Mouse (Mus musculus) heart, postnatal 0 days (tissue): ENCODE data around the gene Immp2l. TPM values are rescaled to one million over a fixed set of nuclear protein-coding genes. Genes with fewer than 3 reads are reported as not detected.

Experiments used
- ATAC-seq: fragments of 200-750 bp; cut with Nextera tagmentation; 2 replicates; pipeline ENCODE4 v1.8.0; 2017; ENCODE audit warnings: low read depth, moderate number of reproducible peaks, moderate library complexity; ENCODE audit not compliant: insufficient read depth
- DNase-seq: peaks from one replicate; pipeline ENCODE4 v3.0.0-alpha.2; 2016; ENCODE audit warnings: low spot score
- H3K27ac ChIP-seq: fragments of 300-500 bp; sonication (generic); 2 replicates; pipeline ENCODE4 v1.5.1; 2014; ENCODE audit warnings: low read depth, mild to moderate bottlenecking
- H3K27me3 ChIP-seq: fragments of 300-500 bp; sonication (generic); 2 replicates; pipeline ENCODE4 v1.6.1; 2014; ENCODE audit warnings: low read length, mixed read lengths; ENCODE audit not compliant: control insufficient read depth, insufficient read depth
- H3K36me3 ChIP-seq: fragments of 300-500 bp; sonication (generic); replicated peaks from 2 replicates; pipeline ENCODE4 v1.6.1; 2014; ENCODE audit warnings: low read length, mixed read lengths; ENCODE audit not compliant: control insufficient read depth, insufficient read depth
- H3K4me1 ChIP-seq: fragments of 300-500 bp; sonication (generic); 2 replicates; pipeline ENCODE4 v1.6.1; 2014; ENCODE audit warnings: antibody characterized with exemption; ENCODE audit not compliant: control insufficient read depth, insufficient read depth
- H3K4me2 ChIP-seq: fragments of 300-500 bp; sonication (generic); 2 replicates; pipeline ENCODE4 v1.6.1; 2014; ENCODE audit warnings: low read depth, mild to moderate bottlenecking, low read length, moderate library complexity
- H3K4me3 ChIP-seq: fragments of 300-500 bp; sonication (generic); 2 replicates; pipeline ENCODE4 v1.5.1; 2014; ENCODE audit warnings: low read depth, low read length
- H3K9ac ChIP-seq: fragments of 300-500 bp; sonication (generic); replicated peaks from 2 replicates; pipeline ENCODE4 v1.6.1; 2014; ENCODE audit warnings: low read depth, low read length, mixed read lengths
- H3K9me3 ChIP-seq: fragments of 300-500 bp; sonication (generic); replicated peaks from 2 replicates; pipeline ENCODE4 v1.6.1; 2016; ENCODE audit warnings: low read length; ENCODE audit not compliant: control insufficient read depth
- CTCF ChIP-seq: IDR thresholded peaks from 2 replicates; pipeline ENCODE4 v1.5.1; 2016; ENCODE audit warnings: antibody characterized with exemption, control low read depth, low read depth
- EP300 ChIP-seq: IDR thresholded peaks from 2 replicates; pipeline ENCODE4 v1.6.1; 2016; ENCODE audit warnings: antibody characterized with exemption, low read depth
- WGBS: fragments of 180-500 bp; shearing (Covaris S2); extraction: QIAGEN DNeasy Blood & Tissue Kit; methylation state at CpG from one replicate; pipeline ENCODE4 v1.1.7; 2014; 5-methylcytosine and 5-hydroxymethylcytosine counted together
- polyA plus RNA-seq: library from polyadenylated mRNA; unstranded; fragments of >200 nt; fragmentation: Nextera tagmentation; extraction: Ambion mirVana; gene quantifications from 2 replicates; pipeline ENCODE4 v1.2.1, GENCODE M21; 2015
- total RNA-seq: library from RNA; depleted of rRNA; stranded (reverse); fragments of >200 nt; gene quantifications from 2 replicates; pipeline ENCODE4 v1.2.3, GENCODE M21; 2014; ENCODE audit warnings: low replicate concordance

Gene Immp2l
- total and polyA plus RNA-seq, 2 experiments from 2014 or later = 3.6 to 10.8 TPM

DNA sequence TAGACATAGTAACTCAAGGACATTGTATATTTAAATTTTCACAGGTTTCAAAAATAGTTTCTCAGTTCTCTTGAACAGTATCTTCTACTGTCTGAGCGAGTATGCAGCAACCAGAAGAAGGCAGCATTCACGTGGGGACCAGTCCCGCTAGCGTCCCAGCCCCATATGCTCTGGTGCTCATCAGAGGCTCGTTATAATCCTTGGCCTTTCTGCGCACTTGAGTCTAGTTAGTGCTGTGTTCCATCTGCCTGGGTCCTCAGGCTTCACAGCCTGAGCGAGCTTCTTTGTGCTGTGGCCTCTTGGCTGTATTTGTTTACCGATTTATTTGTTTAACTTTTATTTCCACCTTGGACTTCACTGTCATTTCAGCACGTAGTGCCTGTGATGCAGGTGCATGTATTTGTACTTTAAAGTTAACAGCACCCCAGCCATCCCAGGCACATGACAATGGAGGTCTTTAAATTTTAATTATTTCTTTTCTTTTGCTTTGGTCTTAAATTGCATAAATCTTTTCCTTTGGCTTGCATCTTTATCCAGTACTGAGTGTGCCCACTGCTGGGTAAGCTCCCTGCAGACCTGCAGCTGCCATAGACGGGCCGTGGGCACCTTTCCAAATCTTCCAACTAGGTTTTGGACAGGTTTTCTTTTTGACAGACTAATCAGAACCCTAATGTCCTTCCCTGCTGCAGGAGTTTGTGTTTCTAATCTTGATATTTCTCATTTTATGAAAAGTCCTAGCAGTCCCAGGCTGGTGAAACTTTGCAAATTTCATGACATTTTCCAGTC is 30.3 kb downstream of the Immp2l start:
- H3K4me2 ChIP-seq = no peak overlapping the region
- 75% methylated on average over 11 of the region's 11 CpGs for WGBS
- no peak overlapping the region for H3K4me3 ChIP-seq
- TF ChIP-seq CTCF (no peak), EP300 (no peak)
- no peaks in the 10 kb centered on the region for H3K36me3 ChIP-seq
- H3K9ac ChIP-seq = no peak overlapping the region
- DNase-seq (no peak), ATAC-seq (no peak)
- no peaks in the 10 kb centered on the region for H3K4me1 ChIP-seq
- no peak overlapping the region for H3K27ac ChIP-seq
- no peaks in the 10 kb centered on the region for H3K27me3 ChIP-seq
- H3K9me3 ChIP-seq = no peaks in the 10 kb centered on the region

DNA sequence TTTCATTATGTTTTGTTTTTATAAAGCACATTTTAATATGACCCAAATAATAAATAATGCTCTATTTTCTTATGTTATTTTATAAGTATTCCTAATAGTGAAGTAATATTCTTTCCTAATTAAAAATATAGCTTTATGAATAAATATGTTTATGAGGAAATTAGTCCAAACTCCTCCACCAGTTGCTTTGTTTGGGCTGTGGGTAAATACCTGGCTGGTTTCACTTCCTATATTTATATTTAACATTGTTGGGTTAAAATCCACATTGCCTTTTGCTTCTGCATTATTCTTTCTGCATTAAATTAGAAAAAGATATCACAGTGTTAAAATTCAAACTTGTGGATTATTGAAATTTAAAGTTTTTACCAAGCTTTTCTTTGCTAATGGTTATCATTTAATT is 32.1 kb downstream of the Immp2l start:
- Histone ChIP-seq H3K4me2 (no peak overlapping the region), H3K9ac (no peak overlapping the region), H3K27ac (no peak overlapping the region), H3K9me3 (no peaks in the 10 kb centered on the region), H3K4me3 (no peak overlapping the region), H3K36me3 (no peaks in the 10 kb centered on the region), H3K4me1 (no peaks in the 10 kb centered on the region), H3K27me3 (no peaks in the 10 kb centered on the region)
- DNase-seq (no peak), ATAC-seq (no peak)
- TF ChIP-seq CTCF = no peak
- TF ChIP-seq EP300 = no peak

GRCm38 (mm10) chr12:41063281-41063680 is 39.4 kb downstream of the Immp2l start:
- 52% methylated on average over 3 of the region's 3 CpGs for WGBS
- Histone ChIP-seq H3K27me3 (no peaks in the 10 kb centered on the region), H3K9ac (no peak overlapping the region)

GRCm38 (mm10) chr12:41081843-41082242 is 58.0 kb downstream of the Immp2l start:
- Histone ChIP-seq H3K4me2 (no peak overlapping the region), H3K9me3 (0 out of 2 replicates have a peak, but pooled peaks cover 8% of the 10 kb centered on the region), H3K4me1 (no peaks in the 10 kb centered on the region), H3K36me3 (no peaks in the 10 kb centered on the region), H3K4me3 (no peak overlapping the region), H3K9ac (no peak overlapping the region), H3K27ac (no peak overlapping the region), H3K27me3 (no peaks in the 10 kb centered on the region)
- no peak for TF ChIP-seq CTCF
- no peak for TF ChIP-seq EP300
- WGBS = 95% methylated on average over 1 of the region's 1 CpGs
- DNase-seq (no peak), ATAC-seq (no peak)

More at GRCm38 (mm10) chr12:41063281-41063680, 39.4 kb downstream of the Immp2l start:
- H3K36me3 ChIP-seq = no peaks in the 10 kb centered on the region
- no peaks in the 10 kb centered on the region for H3K4me1 ChIP-seq
- TF ChIP-seq CTCF (no peak), EP300 (no peak)
- no peaks in the 10 kb centered on the region for H3K9me3 ChIP-seq
- no peak overlapping the region for H3K27ac ChIP-seq
- H3K4me3 ChIP-seq = no peak overlapping the region
- no peak overlapping the region for H3K4me2 ChIP-seq
- DNase-seq = no peak
- no peak for ATAC-seq

DNA sequence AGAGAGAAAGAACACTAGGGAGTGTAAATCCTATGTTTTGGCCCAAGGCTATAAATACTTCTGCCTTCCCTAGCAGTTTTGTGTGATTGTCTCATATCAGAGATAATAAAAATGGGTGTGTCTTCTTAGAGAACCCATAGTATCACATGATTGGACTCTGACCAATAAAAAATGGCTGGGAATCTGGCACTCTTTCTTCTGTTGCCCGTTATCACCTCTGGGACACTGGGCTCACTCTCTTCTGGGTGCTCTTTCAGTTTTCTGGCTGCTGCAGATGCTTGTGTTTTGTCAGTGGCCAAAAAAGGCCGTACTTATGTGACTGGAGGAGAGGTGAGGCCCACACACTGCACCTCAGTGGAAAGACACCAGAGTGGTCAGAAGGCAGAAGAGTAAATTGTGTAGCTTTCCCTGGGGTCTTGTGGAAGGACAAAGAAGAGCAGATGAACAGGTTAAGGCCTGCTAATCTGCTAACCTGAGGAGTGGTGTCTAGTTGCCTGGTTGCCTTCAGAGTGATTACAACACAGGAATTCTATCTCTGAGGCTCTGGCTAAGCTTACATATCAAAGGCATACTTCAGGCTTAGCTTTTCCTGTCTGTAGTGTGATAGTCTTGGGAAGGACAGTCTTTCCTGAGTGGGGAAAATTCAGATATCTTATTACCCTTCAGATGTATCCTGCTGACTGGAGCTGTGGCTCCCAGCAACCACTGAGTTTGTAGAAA is 60.6 kb downstream of the Immp2l start:
- no peak overlapping the region for H3K27ac ChIP-seq
- H3K36me3 ChIP-seq = no peaks in the 10 kb centered on the region
- ATAC-seq (no peak), DNase-seq (no peak)
- no peaks in the 10 kb centered on the region for H3K27me3 ChIP-seq
- 0 out of 2 replicates have a peak, but pooled peaks cover 8% of the 10 kb centered on the region for H3K9me3 ChIP-seq
- TF ChIP-seq CTCF (no peak), EP300 (no peak)
- H3K4me2 ChIP-seq = no peak overlapping the region
- 31% methylated on average over 2 of the region's 2 CpGs for WGBS
- H3K4me3 ChIP-seq = no peak overlapping the region
- H3K4me1 ChIP-seq = no peaks in the 10 kb centered on the region
- no peak overlapping the region for H3K9ac ChIP-seq
